Mouse (Mus musculus) midbrain, embryonic 16.5 days (tissue): ENCODE measurements around the gene D430019H16Rik. TPM values are rescaled to one million over a fixed set of nuclear protein-coding genes. Genes with fewer than 3 reads are reported as not detected.
A peak's percentile ranks its signal among the peaks of the same experiment; 100 is the strongest.

Experiments
- ATAC-seq: fragments of 200-750 bp; cut with Nextera tagmentation; 2 replicates; pipeline ENCODE4 v1.8.0; 2017; ENCODE audit warnings: moderate TSS enrichment
- H3K27ac ChIP-seq: fragments of 300-500 bp; sonication (generic); 2 replicates; pipeline ENCODE4 v1.5.1; 2014; ENCODE audit warnings: mild to moderate bottlenecking, low read length, mixed read lengths
- H3K27me3 ChIP-seq: fragments of 300-500 bp; sonication (generic); 2 replicates; pipeline ENCODE4 v1.6.1; 2014; ENCODE audit warnings: low read depth, low read length, mixed read lengths; ENCODE audit not compliant: control insufficient read depth, insufficient read depth
- H3K36me3 ChIP-seq: fragments of 300-500 bp; sonication (generic); 2 replicates; pipeline ENCODE4 v1.6.1; 2014; ENCODE audit warnings: mild to moderate bottlenecking, low read length, moderate library complexity, mixed read lengths; ENCODE audit not compliant: control insufficient read depth, insufficient read depth
- H3K4me1 ChIP-seq: fragments of 300-500 bp; sonication (generic); 2 replicates; pipeline ENCODE4 v1.6.1; 2014; ENCODE audit warnings: mild to moderate bottlenecking, low read length, mixed read lengths; ENCODE audit not compliant: control insufficient read depth, insufficient read depth
- H3K4me2 ChIP-seq: fragments of 300-500 bp; sonication (generic); 2 replicates; pipeline ENCODE4 v1.6.1; 2014; ENCODE audit warnings: mild to moderate bottlenecking, low read length, mixed read lengths
- H3K4me3 ChIP-seq: fragments of 300-500 bp; sonication (generic); 2 replicates; pipeline ENCODE4 v1.5.1; 2014; ENCODE audit warnings: low read depth, mild to moderate bottlenecking, low read length, moderate library complexity, mixed read lengths
- H3K9ac ChIP-seq: fragments of 300-500 bp; sonication (generic); 2 replicates; pipeline ENCODE4 v1.6.1; 2014; ENCODE audit warnings: low read depth, low read length, mixed read lengths
- H3K9me3 ChIP-seq: fragments of 300-500 bp; sonication (generic); replicated peaks from 2 replicates; pipeline ENCODE4 v1.6.1; 2014; ENCODE audit warnings: mild to moderate bottlenecking, low read length, mixed read lengths; ENCODE audit not compliant: control insufficient read depth, poor library complexity, severe bottlenecking
- WGBS: fragments of 180-500 bp; shearing (Covaris S2); extraction: QIAGEN DNeasy Blood & Tissue Kit; methylation state at CpG from one replicate; pipeline ENCODE4 v1.1.7; 2014; 5-methylcytosine and 5-hydroxymethylcytosine counted together
- polyA plus RNA-seq: library from polyadenylated mRNA; unstranded; fragments of >200 nt; fragmentation: Nextera tagmentation; extraction: Ambion mirVana; gene quantifications from 2 replicates; pipeline ENCODE4 v1.2.1, GENCODE M21; 2015

The D430019H16Rik gene
- polyA plus RNA-seq, 1 experiment from 2014 or later: 16.3 TPM

- Histone ChIP-seq H3K4me3 (no peak overlapping the region), H3K4me1 (no peaks in the 10 kb centered on the region), H3K9me3 (no peaks in the 10 kb centered on the region), H3K27me3 (no peaks in the 10 kb centered on the region), H3K4me2 (no peak overlapping the region), H3K9ac (no peak overlapping the region), H3K36me3 (no peaks in the 10 kb centered on the region), H3K27ac (no peak overlapping the region)
- no peak for ATAC-seq
- WGBS: 73% methylated on average over 6 of the region's 6 CpGs
Measured at GRCm38 (mm10) chr12:105439976-105440375, 13.7 kb upstream of the D430019H16Rik start.

DNA sequence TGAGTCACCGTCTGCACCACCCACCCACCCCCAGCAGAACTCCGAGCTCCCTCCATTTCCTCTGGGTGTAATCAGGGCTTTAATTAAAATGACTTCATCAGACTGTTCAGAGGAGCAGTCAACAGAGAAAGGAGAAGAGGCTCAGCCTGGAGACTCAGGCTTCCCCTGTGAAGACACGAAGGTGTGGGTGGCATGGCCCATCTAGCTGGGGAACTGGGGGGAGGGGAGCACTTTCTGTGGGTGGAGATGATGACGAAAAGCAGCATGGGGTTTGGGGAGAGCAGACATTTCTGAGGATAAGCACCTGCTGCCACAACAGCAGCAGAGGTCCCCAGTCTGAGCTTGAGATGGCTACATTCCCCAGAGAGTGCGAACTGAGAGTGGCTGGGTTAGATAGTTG, 10.1 kb upstream of the D430019H16Rik start:
- H3K9ac ChIP-seq: no peak overlapping the region
- no peaks in the 10 kb centered on the region for H3K4me1 ChIP-seq
- no peak overlapping the region for H3K4me3 ChIP-seq
- H3K36me3 ChIP-seq: no peaks in the 10 kb centered on the region
- H3K4me2 ChIP-seq: no peak overlapping the region
- no peak for ATAC-seq
- WGBS: 74% methylated on average over 5 of the region's 5 CpGs
- H3K9me3 ChIP-seq: no peaks in the 10 kb centered on the region
- H3K27me3 ChIP-seq: no peaks in the 10 kb centered on the region
- H3K27ac ChIP-seq: no peak overlapping the region

DNA sequence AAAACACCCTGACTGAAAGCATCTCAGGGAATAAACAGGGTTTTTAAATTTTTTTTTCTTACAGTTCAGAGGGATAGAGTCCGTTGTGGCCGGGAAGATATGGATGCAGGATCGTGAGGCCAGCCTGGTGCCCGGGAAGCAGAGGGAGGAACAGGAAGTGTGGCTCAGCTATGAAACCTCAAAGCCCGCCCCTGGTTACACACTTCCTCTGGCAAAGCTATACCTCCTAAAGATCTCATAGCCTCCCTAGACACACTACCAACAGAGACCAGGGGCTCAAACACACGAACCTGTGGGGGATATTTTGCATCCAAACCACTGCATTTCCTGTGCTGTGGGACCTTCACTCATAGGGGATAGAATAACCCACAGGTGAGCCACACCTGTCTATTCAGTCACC, 7.9 kb upstream of the D430019H16Rik start:
- Histone ChIP-seq H3K4me2 (no peak overlapping the region), H3K9me3 (no peaks in the 10 kb centered on the region), H3K4me3 (no peak overlapping the region), H3K36me3 (no peaks in the 10 kb centered on the region), H3K9ac (no peak overlapping the region), H3K4me1 (no peaks in the 10 kb centered on the region), H3K27me3 (no peaks in the 10 kb centered on the region), H3K27ac (no peak overlapping the region)
- no peak for ATAC-seq
- WGBS: 79% methylated on average over 6 of the region's 6 CpGs

DNA sequence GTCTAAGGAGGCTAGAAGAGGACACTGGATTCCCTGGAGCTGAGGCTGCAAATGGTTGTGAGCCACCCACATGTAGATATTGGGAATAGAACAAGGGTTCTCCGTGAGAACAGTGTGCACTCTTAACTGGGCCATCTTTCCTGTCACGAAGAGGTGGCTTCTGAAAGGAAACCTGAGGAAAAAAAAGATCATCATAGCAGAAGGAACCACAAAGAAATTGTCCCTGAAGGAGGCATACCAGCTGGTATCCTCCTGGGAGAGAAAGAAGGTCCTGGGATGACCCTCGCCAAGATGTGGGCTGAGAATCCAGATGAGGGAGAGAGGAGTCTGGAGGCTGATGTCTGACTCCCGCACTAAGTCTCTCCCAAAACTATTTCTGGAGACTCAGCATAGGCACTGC, 4.4 kb upstream of the D430019H16Rik start:
- Histone ChIP-seq H3K27ac (no peak overlapping the region), H3K9ac (no peak overlapping the region), H3K4me3 (no peak overlapping the region), H3K36me3 (no peaks in the 10 kb centered on the region), H3K4me1 (peaks cover 5% of the 10 kb centered on the region; the same call in 1 of the 2 replicates), H3K4me2 (no peak overlapping the region), H3K9me3 (no peaks in the 10 kb centered on the region), H3K27me3 (no peaks in the 10 kb centered on the region)
- WGBS: 91% methylated on average over 4 of the region's 4 CpGs
- no peak for ATAC-seq

- Histone ChIP-seq H3K4me2 (peak overlapping the region; percentile 55), H3K27me3 (no peaks in the 10 kb centered on the region)
- 2% methylated on average over 21 of the region's 21 CpGs for WGBS
Measured at GRCm38 (mm10) chr12:105454258-105455062, 804 bp downstream of the D430019H16Rik start.

DNA sequence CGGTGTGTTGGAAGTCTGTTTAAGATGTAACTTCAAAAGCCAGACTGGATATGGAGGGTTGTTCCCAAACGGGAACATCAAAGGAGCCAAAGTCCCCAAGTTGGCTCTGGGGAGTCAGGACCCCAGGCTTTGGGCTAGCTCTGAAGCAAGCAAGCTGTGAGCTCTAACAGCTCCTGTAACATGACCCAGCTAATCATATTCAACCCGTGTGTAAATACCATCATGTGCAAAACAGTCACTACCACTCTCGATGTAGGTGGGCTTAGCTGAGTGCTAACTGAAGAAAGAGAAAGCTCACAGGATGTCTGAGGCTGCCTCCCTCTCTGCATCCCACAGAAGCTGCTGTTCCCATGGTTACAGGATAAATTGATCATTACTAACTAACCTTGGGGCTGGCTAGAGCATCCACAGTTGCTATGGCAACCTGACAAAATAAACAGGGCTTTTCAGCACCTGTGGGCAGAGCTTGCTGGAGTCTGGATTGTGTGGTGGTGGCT, 1.5 kb downstream of the D430019H16Rik start:
- Histone ChIP-seq H3K9ac (peak overlapping the region; percentile 86), H3K9me3 (no peaks in the 10 kb centered on the region), H3K27me3 (no peaks in the 10 kb centered on the region), H3K36me3 (no peaks in the 10 kb centered on the region), H3K4me3 (peak overlapping the region; percentile 73), H3K4me2 (peak overlapping the region; percentile 55), H3K27ac (peak overlapping the region; percentile 85), H3K4me1 (peaks cover 46% of the 10 kb centered on the region)
- WGBS: 0% methylated on average over 4 of the region's 4 CpGs
- ATAC-seq: peak; percentile 73

More at GRCm38 (mm10) chr12:105454258-105455062, 804 bp downstream of the D430019H16Rik start:
- Histone ChIP-seq H3K4me1 (peaks cover 41% of the 10 kb centered on the region), H3K9ac (peak overlapping the region; percentile 86), H3K27ac (peak overlapping the region; percentile 85), H3K9me3 (no peaks in the 10 kb centered on the region), H3K36me3 (no peaks in the 10 kb centered on the region), H3K4me3 (peak overlapping the region; percentile 73)
- peak; percentile 74 for ATAC-seq

DNA sequence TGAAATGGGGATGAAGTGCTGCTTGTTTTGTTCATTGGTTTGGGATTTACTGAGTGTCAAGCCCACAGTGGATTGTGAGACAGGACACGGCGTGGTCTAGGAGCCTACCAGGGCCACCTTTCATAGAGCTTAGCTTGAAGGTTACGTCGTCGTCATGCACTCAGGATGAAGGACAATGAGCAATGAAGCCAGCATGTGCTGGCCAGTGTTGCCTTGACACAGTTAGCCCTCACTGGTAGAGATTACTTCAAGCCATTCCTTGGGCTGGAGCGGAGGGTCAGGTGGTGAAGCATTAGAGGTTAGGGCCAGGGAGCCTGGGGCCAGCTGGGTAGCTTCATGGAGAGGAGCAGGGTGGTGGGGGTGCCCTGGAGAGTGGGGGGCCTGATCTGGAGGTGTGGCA, 5.1 kb downstream of the D430019H16Rik start:
- no peak overlapping the region for H3K9ac ChIP-seq
- H3K27me3 ChIP-seq: no peaks in the 10 kb centered on the region
- H3K4me1 ChIP-seq: peaks cover 50% of the 10 kb centered on the region
- no peak overlapping the region for H3K4me3 ChIP-seq
- no peak overlapping the region for H3K4me2 ChIP-seq
- no peak overlapping the region for H3K27ac ChIP-seq
- no peaks in the 10 kb centered on the region for H3K9me3 ChIP-seq
- WGBS: 94% methylated on average over 6 of the region's 6 CpGs
- H3K36me3 ChIP-seq: 0 out of 2 replicates have a peak, but pooled peaks cover 2% of the 10 kb centered on the region
- no peak for ATAC-seq

DNA sequence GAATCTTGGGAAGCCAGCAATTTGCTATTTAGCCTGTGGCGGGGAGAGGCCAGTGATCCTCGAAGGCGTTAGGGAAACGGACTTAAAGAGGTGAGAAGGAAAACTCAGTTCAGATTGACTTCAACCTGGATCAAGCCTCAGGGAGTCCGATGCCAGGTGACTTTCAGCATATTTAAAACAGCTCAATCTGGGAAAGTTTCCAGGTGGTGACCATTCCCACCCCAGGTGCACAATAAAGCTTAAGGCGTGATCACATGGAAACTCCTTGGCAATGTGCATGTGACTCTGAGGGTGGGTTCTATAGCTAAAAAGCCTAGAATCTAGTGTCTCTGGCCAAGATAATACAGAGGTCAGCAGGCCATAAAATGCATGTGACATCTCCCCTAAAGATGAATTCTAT, 7.4 kb downstream of the D430019H16Rik start:
- WGBS: 89% methylated on average over 6 of the region's 6 CpGs
- ATAC-seq: no peak
- Histone ChIP-seq H3K27ac (no peak overlapping the region), H3K4me1 (peaks cover 43% of the 10 kb centered on the region), H3K36me3 (0 out of 2 replicates have a peak, but pooled peaks cover 2% of the 10 kb centered on the region), H3K4me2 (no peak overlapping the region), H3K27me3 (no peaks in the 10 kb centered on the region), H3K9me3 (no peaks in the 10 kb centered on the region), H3K4me3 (no peak overlapping the region), H3K9ac (no peak overlapping the region)

GRCm38 (mm10) chr12:105469026-105469425, 15.4 kb downstream of the D430019H16Rik start:
- WGBS: 71% methylated on average over 8 of the region's 8 CpGs
- Histone ChIP-seq H3K9me3 (no peaks in the 10 kb centered on the region), H3K9ac (no peak overlapping the region), H3K27me3 (no peaks in the 10 kb centered on the region), H3K27ac (no peak overlapping the region), H3K4me2 (no peak overlapping the region), H3K36me3 (0 out of 2 replicates have a peak, but pooled peaks cover 3% of the 10 kb centered on the region), H3K4me1 (peaks cover 10% of the 10 kb centered on the region; the same call in 1 of the 2 replicates), H3K4me3 (no peak overlapping the region)
- no peak for ATAC-seq
